Mouse (Mus musculus) heart, embryonic 12.5 days (tissue): Measurements from ENCODE around the gene Upk2. TPM values are rescaled to one million over a fixed set of nuclear protein-coding genes. Genes with fewer than 3 reads are reported as not detected.
A peak's percentile ranks its signal among the peaks of the same experiment; 100 is the strongest.

ENCODE experiments used
- ATAC-seq: fragments of 200-750 bp; cut with Nextera tagmentation; 2 replicates; pipeline ENCODE4 v1.8.0; 2017; ENCODE audit warnings: moderate TSS enrichment, moderate library complexity; ENCODE audit not compliant: insufficient number of reproducible peaks, low FRiP score
- H3K27ac ChIP-seq: fragments of 300-500 bp; sonication (generic); 2 replicates; pipeline ENCODE4 v1.5.1; 2016; ENCODE audit warnings: mild to moderate bottlenecking, moderate library complexity; ENCODE audit not compliant: poor library complexity, severe bottlenecking
- H3K27me3 ChIP-seq: fragments of 300-500 bp; sonication (generic); replicated peaks from 2 replicates; pipeline ENCODE4 v1.6.1; 2016; ENCODE audit warnings: mild to moderate bottlenecking, moderate library complexity
- H3K36me3 ChIP-seq: fragments of 300-500 bp; sonication (generic); 2 replicates; pipeline ENCODE4 v1.6.1; 2016; ENCODE audit warnings: mild to moderate bottlenecking, moderate library complexity
- H3K4me1 ChIP-seq: fragments of 300-500 bp; sonication (generic); replicated peaks from 2 replicates; pipeline ENCODE4 v1.6.1; 2016; ENCODE audit warnings: mild to moderate bottlenecking
- H3K4me2 ChIP-seq: fragments of 300-500 bp; sonication (generic); 2 replicates; pipeline ENCODE4 v1.6.1; 2016; ENCODE audit warnings: mild to moderate bottlenecking, moderate library complexity
- H3K4me3 ChIP-seq: fragments of 300-500 bp; sonication (generic); 2 replicates; pipeline ENCODE4 v1.5.1; 2016; ENCODE audit warnings: mild to moderate bottlenecking
- H3K9ac ChIP-seq: fragments of 300-500 bp; sonication (generic); 2 replicates; pipeline ENCODE4 v1.6.1; 2016; ENCODE audit warnings: mild to moderate bottlenecking, moderate library complexity
- H3K9me3 ChIP-seq: fragments of 300-500 bp; sonication (generic); replicated peaks from 2 replicates; pipeline ENCODE4 v1.6.1; 2016; ENCODE audit warnings: mild to moderate bottlenecking, moderate library complexity
- WGBS: fragments of 180-500 bp; shearing (Covaris S2); methylation state at CpG from one replicate; pipeline ENCODE4 v1.1.7; 2016; 5-methylcytosine and 5-hydroxymethylcytosine counted together
- polyA plus RNA-seq: library from polyadenylated mRNA; unstranded; fragments of >200 nt; fragmentation: Nextera tagmentation; extraction: Ambion mirVana; gene quantifications from 2 replicates; pipeline ENCODE4 v1.2.1, GENCODE M21; 2016

Upk2 gene
- 0.42 TPM in 1 of 2 replicates, not detected in the other for polyA plus RNA-seq

GRCm38 (mm10) chr9:44454891-44455220 lies at the start of gene Upk2:
Gene Upk2 (minus strand): TSS chr9:44454976.
- Histone ChIP-seq H3K36me3 (no peaks in the 10 kb centered on the region), H3K4me1 (peaks cover 5% of the 10 kb centered on the region; the same call in 1 of the 2 replicates), H3K9me3 (no peaks in the 10 kb centered on the region), H3K27ac (no peak within 1 kb of the TSS), H3K4me2 (peak within 1 kb of the TSS; percentile 23), H3K27me3 (peaks cover 58% of the 10 kb centered on the region), H3K9ac (no peak within 1 kb of the TSS), H3K4me3 (no peak within 1 kb of the TSS)
- 20% methylated on average over 4 of the region's 4 CpGs for WGBS
- ATAC-seq = no peak

DNA sequence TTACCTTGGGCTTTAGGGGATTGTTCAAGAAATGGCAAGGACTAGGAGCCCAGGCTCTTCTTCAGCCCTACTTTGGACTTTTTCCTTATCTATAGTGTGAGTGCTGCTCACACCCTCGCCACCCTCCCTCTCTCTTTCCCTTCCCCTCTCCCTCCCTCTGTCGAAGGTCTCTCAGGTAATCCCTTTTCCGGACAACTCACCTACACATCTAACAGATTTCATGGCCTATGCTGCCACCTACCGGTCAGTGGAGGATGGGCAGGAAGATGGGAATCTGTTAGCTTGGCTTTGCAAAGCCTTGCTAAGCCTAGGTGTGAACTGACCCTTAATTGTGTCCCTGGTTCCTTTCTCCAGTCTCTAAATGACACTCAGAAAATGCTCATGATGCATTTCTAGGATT lies 47.2 kb upstream of the Upk2 start:
- no peak for ATAC-seq
- Histone ChIP-seq H3K27ac (no peak overlapping the region), H3K9me3 (no peaks in the 10 kb centered on the region), H3K4me1 (peaks cover 65% of the 10 kb centered on the region), H3K4me3 (no peak overlapping the region), H3K27me3 (no peaks in the 10 kb centered on the region), H3K36me3 (peaks cover 53% of the 10 kb centered on the region), H3K9ac (peak overlapping the region; percentile 35; the same call in 1 of the 2 replicates), H3K4me2 (peak overlapping the region; percentile 27)
- 1% methylated on average over 4 of the region's 4 CpGs for WGBS

GRCm38 (mm10) chr9:44501206-44501879 lies 46.6 kb upstream of the Upk2 start:
- H3K9me3 ChIP-seq = no peaks in the 10 kb centered on the region
- H3K4me2 ChIP-seq = peak overlapping the region; percentile 27
- H3K27ac ChIP-seq = peak overlapping the region; percentile 99; the same call in 1 of the 2 replicates
- H3K4me1 ChIP-seq = peaks cover 72% of the 10 kb centered on the region
- 45% methylated on average over 10 of the region's 10 CpGs for WGBS
- H3K27me3 ChIP-seq = no peaks in the 10 kb centered on the region
- peaks cover 46% of the 10 kb centered on the region for H3K36me3 ChIP-seq
- no peak overlapping the region for H3K4me3 ChIP-seq
- peak overlapping the region; percentile 35; the same call in 1 of the 2 replicates for H3K9ac ChIP-seq
- no peak for ATAC-seq

DNA sequence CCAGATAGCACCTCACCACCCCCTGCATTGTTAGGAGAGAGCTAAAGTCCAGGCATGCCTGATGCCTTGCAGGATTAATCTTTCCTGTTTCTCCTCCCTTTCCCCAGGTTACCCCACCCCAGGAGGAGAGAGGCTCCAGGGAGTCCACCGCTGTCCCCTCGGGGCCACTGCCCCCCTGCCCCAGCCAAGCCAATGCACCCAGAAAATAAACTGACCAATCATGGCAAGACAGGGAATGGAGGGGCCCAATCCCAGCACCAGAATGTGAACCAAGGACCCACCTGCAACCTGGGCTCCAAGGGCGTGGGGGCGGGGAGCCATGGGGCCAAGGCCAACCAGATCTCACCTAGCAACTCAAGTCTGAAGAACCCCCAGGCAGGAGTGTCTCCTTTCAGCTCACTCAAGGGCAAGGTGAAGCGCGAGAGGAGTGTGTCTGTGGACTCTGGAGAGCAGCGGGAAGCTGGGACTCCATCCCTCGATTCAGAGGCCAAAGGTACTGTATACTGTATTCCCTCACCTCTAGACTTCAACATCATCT lies 45.9 kb upstream of the Upk2 start:
- no peak for ATAC-seq
- Histone ChIP-seq H3K27me3 (no peaks in the 10 kb centered on the region), H3K36me3 (peaks cover 40% of the 10 kb centered on the region), H3K4me2 (peak overlapping the region; percentile 92), H3K4me1 (peaks cover 75% of the 10 kb centered on the region), H3K4me3 (no peak overlapping the region), H3K9me3 (no peaks in the 10 kb centered on the region), H3K27ac (peak overlapping the region; percentile 99), H3K9ac (peak overlapping the region; percentile 49; the same call in 1 of the 2 replicates)
- 52% methylated on average over 8 of the region's 8 CpGs for WGBS

DNA sequence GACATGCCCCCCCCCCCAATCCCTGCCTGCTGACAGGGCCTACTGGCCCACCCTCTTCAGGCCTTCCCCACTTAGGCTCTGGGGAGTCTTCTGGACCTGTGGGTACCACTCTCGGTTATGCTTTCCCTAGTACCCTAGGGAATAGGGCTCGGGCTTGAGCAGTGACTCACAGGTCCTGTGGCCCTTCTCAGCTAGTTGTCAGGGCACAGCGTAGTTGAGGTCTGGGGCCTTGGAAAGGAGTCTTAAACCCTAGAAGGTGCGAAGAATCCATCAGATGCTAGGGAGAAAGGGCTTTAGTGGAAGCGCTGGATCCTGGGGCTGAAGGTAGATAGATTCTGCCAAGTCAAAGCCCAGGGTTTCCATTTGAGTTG lies 45.4 kb upstream of the Upk2 start:
- Histone ChIP-seq H3K27ac (peak overlapping the region; percentile 99), H3K9ac (peak overlapping the region; percentile 49), H3K36me3 (peaks cover 34% of the 10 kb centered on the region), H3K4me3 (peak overlapping the region; percentile 54), H3K4me1 (peaks cover 76% of the 10 kb centered on the region), H3K9me3 (no peaks in the 10 kb centered on the region), H3K4me2 (peak overlapping the region; percentile 92), H3K27me3 (no peaks in the 10 kb centered on the region)
- 0 out of 2 replicates have a peak, but pooled peaks have one; percentile 7 for ATAC-seq
- 10% methylated on average over 5 of the region's 5 CpGs for WGBS

DNA sequence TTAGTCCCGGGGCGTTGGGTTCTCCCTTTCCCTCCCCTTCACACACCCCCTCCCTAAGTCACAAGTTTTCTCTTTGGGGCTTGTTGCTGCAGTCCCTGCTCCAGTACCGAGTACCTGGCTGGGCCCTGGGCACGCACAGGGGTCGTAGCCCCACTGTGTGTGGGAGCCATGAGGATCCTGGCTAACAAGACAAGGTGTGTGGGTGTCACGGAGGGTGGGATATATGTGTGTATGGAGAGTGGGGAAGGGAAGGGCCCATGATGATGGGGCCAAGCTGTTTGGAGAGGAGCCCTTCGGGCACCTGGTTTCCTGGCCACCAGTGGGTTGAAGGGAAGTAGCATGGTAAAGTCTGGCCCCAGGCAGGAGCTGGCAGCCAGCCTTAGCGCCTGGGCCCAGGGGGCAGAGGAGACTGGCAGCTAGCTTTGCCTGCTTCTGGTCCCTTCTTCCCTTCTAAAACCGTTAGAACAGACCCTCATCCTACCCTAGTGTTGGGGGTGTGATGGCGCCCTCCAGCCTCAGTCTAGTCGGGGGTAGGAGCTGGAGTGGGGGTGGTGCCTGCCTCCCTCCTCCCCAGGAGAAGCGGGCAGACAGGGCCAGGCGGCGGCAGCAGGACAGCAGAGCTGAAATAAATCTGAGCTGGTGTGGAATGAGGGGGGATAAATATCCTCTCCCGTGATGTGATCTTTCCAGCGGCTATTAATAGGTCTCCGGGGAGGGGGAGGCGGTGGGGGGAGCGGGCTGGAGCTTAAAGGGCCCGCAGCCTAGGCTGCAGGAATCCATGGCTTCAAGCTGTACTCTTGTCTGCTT lies 44.8 kb upstream of the Upk2 start:
- Histone ChIP-seq H3K4me3 (peak overlapping the region; percentile 54), H3K9ac (peak overlapping the region; percentile 75), H3K36me3 (peaks cover 28% of the 10 kb centered on the region), H3K4me2 (peak overlapping the region; percentile 92), H3K27ac (peak overlapping the region; percentile 99), H3K4me1 (peaks cover 76% of the 10 kb centered on the region), H3K9me3 (no peaks in the 10 kb centered on the region), H3K27me3 (no peaks in the 10 kb centered on the region)
- WGBS = 5% methylated on average over 20 of the region's 20 CpGs
- ATAC-seq = peak; percentile 40

DNA sequence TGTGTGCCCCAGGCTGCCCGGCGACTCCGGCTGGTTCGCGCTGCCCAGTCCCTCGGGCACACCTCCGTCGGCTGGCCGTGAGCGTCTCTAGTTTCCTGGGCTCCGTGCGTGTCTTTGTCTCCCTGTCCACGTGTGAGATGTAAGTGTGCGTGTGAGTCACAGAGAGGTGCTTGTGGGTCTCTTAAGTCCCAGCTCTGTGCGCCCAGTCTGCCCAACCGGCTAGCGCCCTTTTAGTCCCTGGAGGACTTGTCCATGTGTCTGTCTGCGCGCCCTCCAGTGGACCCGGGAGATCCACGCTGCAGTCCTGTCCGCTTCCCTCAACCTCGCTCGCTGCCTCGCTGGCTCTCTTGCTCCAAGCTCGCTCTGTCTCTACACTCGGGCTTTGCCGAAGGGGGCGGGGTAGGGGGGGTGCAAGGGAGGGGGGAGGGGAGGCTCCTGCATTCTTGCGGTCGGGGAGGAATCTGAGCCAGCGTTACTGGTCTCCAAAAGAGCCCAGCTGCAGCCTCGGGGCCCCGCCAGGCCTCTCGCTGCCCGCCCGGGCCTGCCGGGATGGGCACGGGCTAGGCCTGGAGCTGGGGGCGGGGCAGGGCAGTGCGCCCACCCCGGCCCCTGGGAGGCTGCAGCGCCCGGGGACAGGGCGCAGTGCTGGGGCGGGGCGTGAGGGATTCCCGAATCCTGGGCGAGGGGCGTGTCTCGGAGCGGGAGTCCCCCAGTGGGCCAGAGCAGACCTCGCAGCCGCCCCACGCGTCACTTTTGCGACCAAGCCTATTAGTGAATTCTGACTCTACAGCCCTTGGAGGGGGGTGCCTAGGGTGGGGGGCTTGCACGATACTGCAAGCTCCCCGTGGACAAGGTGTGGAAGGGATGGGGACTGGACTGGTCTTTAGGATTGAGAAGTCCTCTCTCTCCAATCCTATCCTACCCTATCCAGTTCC lies 43.9 kb upstream of the Upk2 start:
- peak overlapping the region; percentile 54 for H3K4me3 ChIP-seq

GRCm38 (mm10) chr9:44497624-44498377 lies 43.0 kb upstream of the Upk2 start:
- 0 out of 2 replicates have a peak, but pooled peaks have one; percentile 14 for ATAC-seq
- Histone ChIP-seq H3K9me3 (no peaks in the 10 kb centered on the region), H3K4me3 (peak overlapping the region; percentile 54), H3K9ac (peak overlapping the region; percentile 75), H3K4me2 (peak overlapping the region; percentile 92), H3K4me1 (peaks cover 92% of the 10 kb centered on the region), H3K27me3 (no peaks in the 10 kb centered on the region), H3K27ac (peak overlapping the region; percentile 99), H3K36me3 (peaks cover 14% of the 10 kb centered on the region)
- 3% methylated on average over 11 of the region's 11 CpGs for WGBS

More for the DNA sequence above, 43.9 kb upstream of the Upk2 start:
- peaks cover 83% of the 10 kb centered on the region for H3K4me1 ChIP-seq
- H3K9me3 ChIP-seq = no peaks in the 10 kb centered on the region
- peak; percentile 73 for ATAC-seq
- peak overlapping the region; percentile 99 for H3K27ac ChIP-seq
- H3K4me2 ChIP-seq = peak overlapping the region; percentile 92
- H3K27me3 ChIP-seq = no peaks in the 10 kb centered on the region
- H3K36me3 ChIP-seq = peaks cover 23% of the 10 kb centered on the region
- WGBS = 1% methylated on average over 59 of the region's 59 CpGs
- H3K9ac ChIP-seq = peak overlapping the region; percentile 75

- H3K27ac ChIP-seq = peak overlapping the region; percentile 99
- peak overlapping the region; percentile 75; the same call in 1 of the 2 replicates for H3K9ac ChIP-seq
- H3K4me2 ChIP-seq = peak overlapping the region; percentile 92
- H3K9me3 ChIP-seq = no peaks in the 10 kb centered on the region
- no peak overlapping the region; the same call in 1 of the 2 replicates for H3K4me3 ChIP-seq
- H3K36me3 ChIP-seq = peaks cover 10% of the 10 kb centered on the region
- no peak for ATAC-seq
- WGBS = 53% methylated on average over 12 of the region's 12 CpGs
- peaks cover 100% of the 10 kb centered on the region for H3K4me1 ChIP-seq
- no peaks in the 10 kb centered on the region for H3K27me3 ChIP-seq
These were observed 42.2 kb upstream of the Upk2 start for GRCm38 (mm10) chr9:44496803-44497461.
